Comparison of ENCODE assay signal across 22 mouse cellular contexts in the genomic region with DNA sequence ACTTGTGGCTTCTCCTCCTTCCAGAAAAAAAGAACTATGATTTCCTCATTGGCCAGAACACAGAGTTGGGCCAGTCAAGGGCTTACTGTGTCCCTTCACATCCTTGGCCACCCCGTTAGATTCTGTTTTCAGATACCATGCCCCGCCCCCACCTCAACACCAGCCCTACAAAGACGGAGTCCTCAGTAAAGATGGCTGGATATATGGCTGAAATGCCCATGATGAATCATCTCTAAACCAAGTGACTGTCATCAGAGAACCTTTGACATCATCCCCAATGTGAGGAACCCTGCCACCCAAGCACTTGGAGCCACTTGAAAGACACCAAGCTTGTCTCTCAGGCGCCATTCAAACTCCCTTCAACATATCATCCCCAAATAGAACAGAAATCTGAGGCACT.
DNase-seq lines count a peak whose midpoint lies in the region; ATAC-seq and TF ChIP-seq lines count a peak whose summit lies in the region.
"Had no signal": no experiment of that assay in that cellular context is flagged by ENCODE, and none has a peak within 500 bp of the region (broad histone marks: within the 10 kb centered on the region; RNA-seq: fewer than 3 reads in every experiment).

No protein-coding gene starts in this region.

- no peaks in the 10 kb centered on the region for H3K79me2 ChIP-seq in CH12.LX (replicated peaks; ENCODE audit: control insufficient read depth, extremely low read depth, insufficient read depth, poor library complexity, severe bottlenecking)

- no peak for ATAC-seq in midbrain, embryonic 11.5 days (ENCODE audit: low FRiP score)
- ATAC-seq in midbrain, postnatal 0 days (ENCODE audit: low FRiP score), result no peak
- ATAC-seq: forebrain, embryonic 16.5 days had no signal

- H3K9me3 ChIP-seq in midbrain, embryonic 11.5 days (ENCODE audit: control insufficient read depth, low read length), result no peaks in the 10 kb centered on the region
- no peaks in the 10 kb centered on the region for H3K9me3 ChIP-seq in midbrain, postnatal 0 days (ENCODE audit: low read length)
- H3K9me3 ChIP-seq in CH12.LX (replicated peaks; ENCODE audit: low read length), result no peaks in the 10 kb centered on the region
- no peaks in the 10 kb centered on the region for H3K9me3 ChIP-seq in limb, embryonic 10.5 days (replicated peaks)
- H3K9me3 ChIP-seq: embryonic facial prominence, embryonic 13.5 days; embryonic facial prominence, embryonic 15.5 days; forebrain, embryonic 10.5 days; forebrain, embryonic 12.5 days had no signal

- peak; percentile 78 for DNase-seq in midbrain, embryonic 11.5 days (ENCODE audit: low spot score, missing footprints)
- no peak for DNase-seq in midbrain, postnatal 0 days (ENCODE audit: low spot score)
- peak; percentile 49 for DNase-seq in 416B (ENCODE audit: low read depth)
- DNase-seq in CH12.LX (ENCODE audit: extremely low read depth), result no peak
- no peak for DNase-seq in limb, embryonic 10.5 days (ENCODE audit: low spot score)
- no peak for DNase-seq in lung, adult 2 months
- DNase-seq in embryo, embryonic 9.5 days (ENCODE audit: extremely low spot score), result no peak
- DNase-seq: adrenal gland, adult 8-10 months; adrenal gland, postnatal 14 days; adrenal gland, postnatal 36 days; B cell, adult 2 months; cerebellum, adult 11-12 months; cerebellum, adult 2 months; cerebellum, adult 9-10 months; cerebellum, postnatal 10 days; cerebellum, postnatal 25 days had no signal

- no peak for TF ChIP-seq RAD21 in CH12.LX (IDR thresholded peaks at IDR 0.05; ENCODE audit: low read depth, low read length)

- in situ Hi-C loops in CH12.LX (cut with MboI; ENCODE audit: low pct_ligation_motif_present, low pct_unique_long_range_greater_than_20kb, low sequenced_read_pairs), result loop anchor here (10.0 to 25.0 kb wide), 2 partner anchors 175 to 768 kb away; a partner anchor contains a TSS

- TF ChIP-seq EP300 in CH12.LX (IDR thresholded peaks at IDR 0.05; ENCODE audit: low read length), result no peak; the same call in 1 of the 2 replicates

- peaks cover 7% of the 10 kb centered on the region for H3K4me1 ChIP-seq in midbrain, embryonic 11.5 days (ENCODE audit: control insufficient read depth, insufficient read depth, low read length)
- H3K4me1 ChIP-seq in midbrain, postnatal 0 days (ENCODE audit: insufficient read depth, low read length), result 0 out of 2 replicates have a peak, but pooled peaks cover 5% of the 10 kb centered on the region
- H3K4me1 ChIP-seq in CH12.LX (ENCODE audit: control insufficient read depth in 1 of 2, insufficient read depth in 2 of 2), result peaks cover 29 to 67% of the 10 kb centered on the region in 2 experiments
- peaks cover 82% of the 10 kb centered on the region for H3K4me1 ChIP-seq in limb, embryonic 10.5 days
- no peaks in the 10 kb centered on the region for H3K4me1 ChIP-seq in lung, adult 2 months (ENCODE audit: control insufficient read depth, insufficient read depth, low read length)

- H3K4me3 ChIP-seq in midbrain, embryonic 11.5 days (ENCODE audit: low read depth, low read length), result no peak overlapping the region
- H3K4me3 ChIP-seq in midbrain, postnatal 0 days (ENCODE audit: low read depth, low read length), result no peak overlapping the region
- H3K4me3 ChIP-seq in CH12.LX (replicated peaks in 1 of 3; ENCODE audit: low read depth in 2 of 3, low read length in 2 of 3, poor library complexity in 1 of 3), result no peak overlapping the region
- no peak overlapping the region for H3K4me3 ChIP-seq in limb, embryonic 10.5 days
- H3K4me3 ChIP-seq in lung, adult 2 months (replicated peaks; ENCODE audit: extremely low read depth, low read depth, low read length), result no peak overlapping the region
- H3K4me3 ChIP-seq: embryonic facial prominence, embryonic 13.5 days; embryonic facial prominence, embryonic 15.5 days; erythroblast, embryonic 14.5 days; forebrain, embryonic 12.5 days had no signal

- no peaks in the 10 kb centered on the region for H3K27me3 ChIP-seq in midbrain, embryonic 11.5 days (ENCODE audit: control insufficient read depth, insufficient read depth, low read length)
- no peaks in the 10 kb centered on the region for H3K27me3 ChIP-seq in midbrain, postnatal 0 days (ENCODE audit: insufficient read depth, low read length)
- H3K27me3 ChIP-seq in CH12.LX (replicated peaks), result no peaks in the 10 kb centered on the region
- 0 out of 2 replicates have a peak, but pooled peaks cover 11% of the 10 kb centered on the region for H3K27me3 ChIP-seq in limb, embryonic 10.5 days (ENCODE audit: low read depth, poor library complexity, severe bottlenecking)

- no peaks in the 10 kb centered on the region for H3K36me3 ChIP-seq in midbrain, embryonic 11.5 days (ENCODE audit: control insufficient read depth, insufficient read depth, low read length)
- H3K36me3 ChIP-seq in midbrain, postnatal 0 days (ENCODE audit: insufficient read depth, low read length), result no peaks in the 10 kb centered on the region
- H3K36me3 ChIP-seq in CH12.LX (replicated peaks in 1 of 2; ENCODE audit: control insufficient read depth in 1 of 2, insufficient read depth in 1 of 2, low read length in 1 of 2), result no peaks in the 10 kb centered on the region
- no peaks in the 10 kb centered on the region for H3K36me3 ChIP-seq in limb, embryonic 10.5 days
- H3K36me3 ChIP-seq: embryonic facial prominence, embryonic 13.5 days; embryonic facial prominence, embryonic 15.5 days; forebrain, embryonic 10.5 days; forebrain, embryonic 12.5 days had no signal

- no peak overlapping the region for H3K27ac ChIP-seq in midbrain, embryonic 11.5 days (ENCODE audit: low read depth, low read length)
- H3K27ac ChIP-seq in midbrain, postnatal 0 days (ENCODE audit: low read depth, low read length), result no peak overlapping the region
- H3K27ac ChIP-seq in CH12.LX (ENCODE audit: insufficient read depth, low read depth), result no peak overlapping the region
- peak overlapping the region; percentile 83 for H3K27ac ChIP-seq in limb, embryonic 10.5 days
- H3K27ac ChIP-seq: embryonic facial prominence, embryonic 13.5 days; embryonic facial prominence, embryonic 15.5 days; forebrain, embryonic 12.5 days had no signal

- no peak overlapping the region for H3K9ac ChIP-seq in midbrain, embryonic 11.5 days (ENCODE audit: low read length)
- H3K9ac ChIP-seq in midbrain, postnatal 0 days (replicated peaks; ENCODE audit: low read length, poor library complexity, severe bottlenecking), result no peak overlapping the region
- no peak overlapping the region for H3K9ac ChIP-seq in CH12.LX (ENCODE audit: insufficient read depth, low read depth)
- H3K9ac ChIP-seq: embryonic facial prominence, embryonic 15.5 days; forebrain, embryonic 12.5 days had no signal

- dilution Hi-C loops in CH12.LX (cut with MboI; ENCODE audit: extremely low pct_ligation_motif_present, extremely low pct_unique_long_range_greater_than_20kb, low sequenced_read_pairs), result no loop called here

- TF ChIP-seq POLR2A in CH12.LX (IDR thresholded peaks at IDR 0.05; ENCODE audit: low read depth, low read length), result no peak
- no peak for TF ChIP-seq POLR2A in lung, adult 2 months (IDR thresholded peaks at IDR 0.05; ENCODE audit: borderline replicate concordance, extremely low read depth, low read depth, low read length)

- no peak overlapping the region for H3K4me2 ChIP-seq in midbrain, embryonic 11.5 days
- no peak overlapping the region for H3K4me2 ChIP-seq in midbrain, postnatal 0 days (ENCODE audit: low read depth, low read length, poor library complexity, severe bottlenecking)
- H3K4me2 ChIP-seq in CH12.LX (ENCODE audit: insufficient read depth, low read depth, poor library complexity, severe bottlenecking), result no peak overlapping the region

- no peak for TF ChIP-seq CTCF in midbrain, postnatal 0 days (IDR thresholded peaks at IDR 0.05)
- TF ChIP-seq CTCF in CH12.LX (conservative IDR thresholded peaks at IDR 0.05 in 1 of 2, IDR thresholded peaks at IDR 0.05 in 1 of 2; ENCODE audit: low read depth in 2 of 2, low read length in 2 of 2), result no peak
- TF ChIP-seq CTCF in lung, adult 2 months (IDR thresholded peaks at IDR 0.05; ENCODE audit: insufficient read depth, low read length), result no peak

- 89% methylated on average over 4 of the region's 4 CpGs for WGBS in midbrain, embryonic 11.5 days
- 85% methylated on average over 4 of the region's 4 CpGs for WGBS in midbrain, postnatal 0 days
- 51% methylated on average over 4 of the region's 4 CpGs for WGBS in limb, embryonic 10.5 days
- 83% methylated on average over 4 of the region's 4 CpGs for WGBS in lung, adult 2 months

TF ChIP-seq in CH12.LX, 34 proteins besides CTCF, POLR2A, EP300 and RAD21:
- TF ChIP-seq CHD2 (IDR thresholded peaks at IDR 0.05; ENCODE audit: low read length) (peak; percentile 52; the same call in 1 of the 2 replicates), ETS1 (conservative IDR thresholded peaks at IDR 0.05; ENCODE audit: low read depth, low read length) (peak; percentile 47; the same call in 1 of the 2 replicates), JUND (conservative IDR thresholded peaks at IDR 0.05; ENCODE audit: low read depth, low read length) (peak; percentile 71), ZMIZ1 (IDR thresholded peaks at IDR 0.05; ENCODE audit: low read depth, low read length) (no peak), JUN (IDR thresholded peaks at IDR 0.05; ENCODE audit: insufficient read depth, low read depth, low read length) (peak; percentile 33; the same call in 1 of the 2 replicates), IRF4 (IDR thresholded peaks at IDR 0.05; ENCODE audit: low read depth, low read length) (peak; percentile 81), ELF1 (IDR thresholded peaks at IDR 0.05; ENCODE audit: low read depth, low read length) (no peak), CHD1 (IDR thresholded peaks at IDR 0.05; ENCODE audit: low read depth, low read length) (no peak)

Comparison
In these comparisons a context has a peak if more than half of its experiments do, and no peak if none do; other contexts are left out.
1. DNase-seq: peak in midbrain, embryonic 11.5 days (single experiment) and 416B (single experiment); none in midbrain, postnatal 0 days (single experiment), CH12.LX (single experiment), limb, embryonic 10.5 days (single experiment), lung, adult 2 months (single experiment) and embryo, embryonic 9.5 days (single experiment).